Mouse (Mus musculus) hindlimb bud, embryonic 11.5 days (tissue): ENCODE data around the gene Bdh2.

Experiments
- DNase-seq: peaks from one replicate; pipeline ENCODE4 v3.0.0-alpha.2; 2012; ENCODE audit warnings: low read depth, low spot score; ENCODE audit errors: extremely low spot score

The Bdh2 gene

DNA sequence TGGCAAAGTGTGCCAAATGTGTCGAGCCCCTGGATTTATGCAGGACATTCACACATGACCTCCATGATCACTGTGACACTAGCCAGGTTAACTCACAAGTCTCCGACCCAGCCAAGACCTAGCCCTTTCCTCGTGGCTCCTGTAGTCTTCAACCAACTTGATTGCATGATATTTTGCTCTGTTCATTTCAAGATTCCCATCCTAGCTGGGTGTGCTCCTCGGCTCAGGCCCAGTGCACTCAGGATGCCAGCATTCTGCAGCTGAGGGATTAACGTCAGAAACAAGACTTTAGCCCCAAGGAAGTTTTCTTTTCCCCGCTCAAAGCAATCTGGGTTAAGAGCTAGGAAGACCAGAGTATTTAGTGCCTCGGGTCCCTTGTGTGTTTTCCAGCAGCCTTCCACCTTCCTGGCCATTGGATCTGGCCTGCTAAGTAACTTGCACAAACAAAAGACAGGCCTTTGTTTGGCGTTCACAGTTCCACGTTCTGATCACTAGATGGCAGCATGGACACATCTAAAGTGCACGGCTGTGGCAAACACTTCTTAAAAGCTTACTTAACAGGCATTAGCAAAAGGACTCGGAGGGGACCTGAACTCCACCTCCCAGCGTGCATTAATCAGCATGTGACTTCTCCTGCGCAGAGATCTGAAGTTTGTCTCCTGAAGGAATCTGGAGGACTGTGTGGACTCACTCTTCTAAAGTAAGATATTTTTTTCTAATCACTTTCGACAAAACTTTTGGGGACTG lies at the start of gene Bdh2:
Bdh2 (plus strand) TSS at position 553 of the 747 bp plus-strand sequence.
- DNase-seq, result peak; percentile 97

DNA sequence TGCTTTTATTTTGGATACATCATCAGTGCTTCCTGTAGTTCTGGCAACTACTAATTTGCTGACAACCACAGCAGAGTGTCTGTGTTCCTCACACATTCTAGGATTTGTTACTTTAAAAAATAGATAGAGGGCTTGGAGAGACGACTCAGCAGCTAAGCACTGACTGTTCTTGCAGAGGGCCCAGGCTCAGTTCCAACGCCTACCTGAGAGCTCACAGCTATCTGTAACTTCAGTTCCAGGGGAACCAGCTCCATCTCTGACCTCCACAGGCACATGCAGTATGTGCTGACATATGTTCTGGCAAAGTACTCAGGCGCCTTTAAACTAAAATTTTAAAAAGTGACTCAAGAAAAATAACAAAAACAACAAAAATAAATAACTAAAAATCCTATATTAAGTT lies 49.0 kb upstream of the Bdh2 start:
- DNase-seq, result no peak

DNA sequence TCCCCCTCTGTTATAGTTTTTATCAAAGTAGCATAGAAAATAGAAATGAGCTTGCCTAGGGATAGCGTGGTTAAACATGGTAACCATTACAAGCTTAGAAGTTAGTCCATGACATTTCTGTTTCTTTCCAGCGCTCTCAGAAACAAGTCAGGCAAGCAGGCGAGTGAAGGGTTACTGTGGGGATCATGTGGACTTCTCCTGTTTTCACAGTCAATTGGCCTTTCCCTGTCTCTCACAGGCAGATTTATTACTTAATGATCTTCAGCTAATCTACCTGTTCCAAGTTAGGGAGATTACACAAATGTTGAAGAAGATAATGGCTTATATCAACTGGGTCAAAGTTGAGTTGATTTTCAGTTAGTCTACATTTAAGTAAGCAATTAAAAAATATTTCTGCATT lies 48.6 kb upstream of the Bdh2 start:
- no peak for DNase-seq

DNA sequence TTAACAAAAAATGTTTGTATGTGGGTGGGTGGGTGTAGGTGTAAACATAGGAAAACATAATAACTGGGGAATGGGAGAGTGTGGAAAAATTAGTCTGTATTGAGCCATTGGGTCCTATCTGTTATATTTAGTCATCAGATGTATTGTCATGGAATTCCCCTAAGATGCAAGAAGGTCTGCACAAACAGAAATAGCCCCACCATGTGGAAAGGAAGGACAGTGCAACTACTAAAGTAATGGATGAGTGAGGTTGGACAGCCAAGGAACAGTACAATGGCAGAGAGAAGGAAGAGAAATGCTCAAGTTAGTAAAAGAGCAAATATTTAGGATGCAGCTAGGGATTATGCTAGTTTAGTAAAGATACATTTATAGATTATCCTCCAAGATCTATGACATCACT lies 35.3 kb upstream of the Bdh2 start:
- peak; percentile 1 for DNase-seq

DNA sequence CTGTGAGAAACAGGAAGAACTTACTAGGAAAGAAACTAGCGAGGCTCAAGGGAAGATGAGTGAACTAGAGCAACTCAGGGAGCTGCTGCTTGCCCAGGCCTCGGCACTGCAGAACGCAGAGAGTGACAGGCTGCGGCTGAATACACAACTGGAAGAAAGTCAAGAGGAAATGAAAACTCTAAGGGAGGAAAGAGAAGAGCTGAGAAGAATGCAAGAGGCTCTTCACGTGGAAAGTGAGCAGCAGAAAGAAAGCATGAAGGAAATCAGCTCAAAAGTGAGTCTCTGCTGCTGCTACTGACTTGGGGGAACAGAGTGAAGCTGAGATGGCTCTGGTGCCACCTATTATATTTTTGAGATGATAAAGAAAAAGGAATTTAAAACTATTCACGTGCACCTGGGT lies 34.2 kb upstream of the Bdh2 start:
- DNase-seq, result no peak

DNA sequence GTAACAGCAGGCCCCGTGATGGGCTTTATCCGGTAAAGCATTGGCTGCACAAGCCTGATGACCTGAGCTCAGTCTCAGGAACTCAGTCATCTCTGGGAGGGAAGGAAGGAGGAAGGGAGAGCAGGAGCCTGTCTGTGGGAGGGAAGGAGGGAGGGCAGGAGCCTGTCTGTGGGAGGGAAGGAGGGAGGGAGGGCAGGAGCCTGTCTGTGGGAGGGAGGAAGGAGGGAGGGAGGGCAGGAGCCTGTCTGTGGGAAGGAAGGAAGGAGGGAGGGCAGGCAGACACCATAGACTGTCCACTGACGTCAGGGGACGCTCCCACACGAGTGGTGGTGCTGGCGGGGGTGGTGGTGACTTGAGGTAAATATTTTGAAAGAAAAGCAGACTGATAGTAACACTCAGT lies 31.9 kb upstream of the Bdh2 start:
- DNase-seq, result no peak

DNA sequence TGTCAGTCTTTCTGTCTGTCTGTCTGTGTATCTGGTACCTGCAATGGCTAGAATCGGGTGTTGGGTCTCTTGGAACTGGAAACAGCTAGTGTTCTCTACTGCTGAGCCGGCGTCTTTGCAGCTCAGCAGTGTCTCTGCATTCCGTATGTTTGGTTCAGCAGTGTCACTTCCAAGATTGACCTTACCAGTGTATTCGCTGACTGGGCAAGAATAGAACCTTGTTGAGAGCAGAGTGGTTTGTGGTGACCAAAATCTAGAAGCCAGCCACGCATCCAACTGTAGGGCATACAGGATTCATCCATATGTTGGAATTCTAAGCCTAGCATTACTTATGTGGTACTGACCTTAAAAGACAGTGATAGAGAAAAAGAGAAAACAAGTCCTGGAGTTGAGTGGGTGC lies 29.2 kb upstream of the Bdh2 start:
- no peak for DNase-seq

DNA sequence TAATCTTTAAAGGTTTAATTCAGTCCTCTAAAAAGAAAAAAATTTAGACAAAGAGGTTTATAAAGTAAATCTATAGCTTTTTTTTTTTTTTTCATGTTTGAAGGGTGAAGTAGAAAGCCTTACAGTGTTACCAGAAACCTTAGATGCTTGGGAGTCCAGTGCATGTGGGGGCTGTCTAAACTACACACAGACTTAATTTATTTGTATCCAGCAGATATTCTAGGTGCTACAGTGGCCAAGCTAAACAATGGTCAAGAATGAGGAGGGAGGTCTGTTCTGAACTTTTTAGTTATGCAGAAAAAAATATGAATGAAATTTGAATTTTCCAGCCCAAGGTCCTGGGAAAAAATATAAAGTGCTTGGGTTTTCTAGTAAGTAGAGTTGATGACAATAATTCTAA lies 26.2 kb upstream of the Bdh2 start:
- DNase-seq, result no peak

DNA sequence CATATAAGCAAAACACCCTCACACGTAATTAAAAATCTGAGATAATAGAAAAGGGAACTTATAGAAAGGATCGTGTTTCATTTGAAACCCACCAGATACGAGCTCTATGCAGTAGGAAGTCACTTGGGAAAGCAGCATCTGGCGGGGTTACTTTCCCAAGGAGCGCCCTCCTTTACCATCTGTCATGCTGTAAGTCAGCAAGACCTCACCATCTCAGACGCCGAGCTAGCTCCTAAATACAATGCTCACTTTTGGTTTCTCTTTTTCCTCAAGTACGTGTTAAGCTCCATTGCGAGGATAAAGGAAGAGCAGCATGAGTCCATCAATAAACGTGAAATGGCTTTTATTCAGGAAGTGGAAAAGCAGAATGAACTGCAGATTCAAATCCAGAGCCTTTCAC lies 22.1 kb upstream of the Bdh2 start:
- no peak for DNase-seq

DNA sequence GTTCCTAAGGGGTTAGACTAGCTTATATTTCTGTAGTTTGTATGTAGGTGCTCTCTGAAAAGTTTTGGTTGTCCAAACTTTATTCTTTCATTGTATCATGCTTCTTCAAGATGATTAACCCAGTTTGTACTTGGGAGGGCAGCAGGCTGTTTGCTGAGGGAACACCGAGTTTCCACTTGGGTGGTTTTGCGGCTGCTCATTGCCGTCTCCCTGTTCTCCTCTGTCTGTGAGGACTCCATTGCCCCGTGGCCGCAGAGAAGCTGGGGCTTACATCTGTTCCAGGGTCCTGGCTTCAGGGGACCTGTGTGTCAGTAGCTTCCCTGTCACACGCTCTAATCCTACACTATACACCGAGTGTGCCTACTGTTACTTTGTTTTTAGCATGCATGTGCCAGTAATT lies 20.8 kb upstream of the Bdh2 start:
- DNase-seq, result no peak

DNA sequence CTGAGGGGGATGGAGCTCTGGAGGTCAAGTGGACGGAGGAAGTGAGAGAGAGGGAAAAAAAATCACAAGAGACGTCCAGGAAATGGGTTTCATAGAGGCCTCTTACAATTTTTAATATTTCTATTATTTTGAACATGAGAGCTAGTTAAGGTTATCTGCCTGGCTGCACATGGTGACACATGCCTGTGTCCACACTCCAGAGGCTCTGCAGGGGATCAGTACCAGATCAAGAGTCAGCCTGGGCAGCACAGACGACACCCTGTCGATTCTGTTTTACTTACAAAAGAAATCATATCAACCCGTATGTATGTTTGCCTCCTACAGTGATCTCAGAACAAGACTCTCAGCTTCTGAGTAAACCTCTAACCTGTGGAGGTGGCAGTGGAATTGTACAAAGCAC lies 12.4 kb upstream of the Bdh2 start:
- no peak for DNase-seq

DNA sequence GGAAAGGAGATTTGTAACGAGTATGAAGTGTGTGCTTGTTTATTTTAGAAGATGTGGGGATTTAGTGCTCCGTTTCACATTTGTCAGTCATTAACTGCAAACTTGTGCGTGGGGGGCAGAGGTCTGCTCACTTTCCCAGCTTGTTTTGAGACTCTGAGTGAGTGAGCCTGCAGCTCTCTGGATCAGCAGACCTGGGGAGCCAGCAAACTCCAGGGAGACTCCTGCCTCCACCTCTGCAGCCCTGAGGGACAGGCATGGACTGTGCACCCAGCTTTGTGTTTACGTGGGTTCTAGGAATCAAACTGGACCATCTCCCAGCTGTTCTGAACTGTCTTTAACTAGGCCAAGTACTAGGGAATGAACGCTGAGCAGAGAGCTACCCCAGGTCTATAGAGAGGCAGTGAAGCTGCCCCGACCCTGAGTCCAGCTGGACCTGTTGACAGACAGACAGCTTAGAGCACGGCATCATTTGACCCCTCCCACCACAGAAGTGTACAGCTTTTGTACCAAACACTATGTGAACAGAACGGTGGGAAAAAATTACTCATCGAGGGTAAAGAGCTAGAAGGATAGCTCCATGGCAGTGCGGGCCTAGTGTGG lies 11.5 kb upstream of the Bdh2 start:
- DNase-seq, result no peak

DNA sequence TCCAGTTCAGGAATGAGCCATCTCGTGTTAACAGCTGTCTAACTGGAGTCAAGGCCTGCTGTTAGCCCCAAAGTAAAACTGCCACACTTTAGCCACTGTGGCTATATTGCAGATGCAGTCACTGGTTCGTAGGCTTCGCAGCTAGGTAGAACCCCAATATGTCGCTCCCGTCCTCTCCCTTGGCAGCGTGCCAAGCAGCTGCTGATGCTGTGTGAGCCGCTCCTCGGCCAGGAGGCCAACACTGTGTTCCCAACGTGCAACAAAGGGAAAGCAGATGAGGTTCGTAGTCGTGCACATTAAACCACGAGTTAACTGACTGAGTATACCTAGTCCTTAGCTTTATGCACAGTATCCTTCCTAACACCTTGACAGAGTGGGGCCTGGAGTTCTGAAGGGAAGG lies 8.4 kb upstream of the Bdh2 start:
- no peak for DNase-seq

DNA sequence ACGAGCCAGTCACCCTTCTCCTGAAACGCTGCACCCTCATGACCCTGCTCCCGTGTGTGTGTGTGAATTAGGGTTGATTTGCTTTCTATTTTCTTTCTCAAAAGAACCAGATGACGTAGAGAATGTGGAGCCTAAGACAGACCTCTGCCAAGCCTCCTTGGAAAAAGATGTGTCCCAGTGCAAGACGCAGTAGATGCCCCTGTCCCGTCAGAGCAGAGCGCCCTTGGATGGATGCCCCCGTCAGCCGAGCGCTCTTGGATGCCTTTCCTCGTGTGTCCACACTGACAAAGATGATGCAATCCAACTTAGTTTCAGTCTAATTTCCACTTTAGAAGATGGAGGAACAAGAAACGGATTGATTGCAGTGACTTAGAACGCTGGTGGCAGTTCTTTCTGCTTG lies 8.0 kb upstream of the Bdh2 start:
- no peak for DNase-seq

DNA sequence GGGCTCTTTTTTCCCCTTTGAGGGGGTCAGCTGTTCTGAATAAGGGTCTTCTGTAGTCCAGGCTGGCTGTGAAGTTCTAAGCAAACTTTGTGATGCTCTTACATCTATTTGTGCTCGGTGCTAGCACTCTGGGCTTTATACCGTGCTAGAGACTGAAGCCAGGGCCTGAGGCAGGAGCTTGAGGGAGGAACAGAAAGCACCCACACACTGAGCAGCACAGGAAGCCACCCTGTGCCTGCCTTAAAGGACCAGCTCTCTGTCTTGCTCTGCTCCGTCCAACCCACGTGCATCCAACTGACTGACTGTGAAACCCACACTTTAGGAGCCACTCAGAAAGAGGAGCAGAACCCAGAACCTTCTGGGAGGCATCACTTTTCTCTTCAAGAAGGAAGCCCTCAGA lies 861 bp upstream of the Bdh2 start:
- no peak for DNase-seq

DNA sequence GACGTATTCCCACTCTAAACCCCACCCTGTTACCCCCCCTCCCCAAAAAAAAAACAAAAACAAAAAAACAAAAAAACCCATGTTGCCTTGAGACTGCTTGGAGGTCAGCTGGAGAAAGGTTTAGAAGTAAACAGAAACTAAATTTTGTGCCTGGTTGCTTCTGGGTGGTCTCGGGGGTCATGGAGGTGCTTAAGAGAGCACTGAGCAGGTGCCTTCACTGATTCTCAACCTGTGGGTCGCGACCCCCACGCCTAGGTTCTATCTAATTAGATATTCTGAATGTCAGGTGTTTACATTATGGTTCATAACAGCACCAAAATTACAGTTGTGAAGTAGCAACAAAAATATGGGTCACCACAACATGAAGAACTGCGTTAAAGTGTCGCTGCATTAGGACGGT lies 680 bp downstream of the Bdh2 start:
- DNase-seq, result no peak

DNA sequence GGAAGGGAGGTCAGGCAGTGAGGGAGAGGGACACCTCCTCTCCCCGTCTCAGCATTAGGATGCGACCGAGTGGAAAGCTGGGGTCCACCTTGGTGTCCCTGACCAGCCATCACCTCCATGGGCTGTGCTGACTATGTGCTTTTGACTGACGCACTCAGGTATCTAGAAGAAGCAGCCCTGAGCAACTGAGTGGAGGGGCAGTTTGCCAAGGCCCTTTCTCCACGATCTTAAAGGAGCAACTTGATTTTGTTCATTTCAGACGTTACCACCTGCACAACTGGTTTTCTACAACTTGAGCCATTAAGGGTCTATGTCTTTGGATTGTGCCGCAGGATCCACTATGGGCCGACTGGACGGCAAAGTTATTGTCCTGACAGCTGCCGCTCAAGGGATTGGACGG lies 4.2 kb downstream of the Bdh2 start:
- no peak for DNase-seq

DNA sequence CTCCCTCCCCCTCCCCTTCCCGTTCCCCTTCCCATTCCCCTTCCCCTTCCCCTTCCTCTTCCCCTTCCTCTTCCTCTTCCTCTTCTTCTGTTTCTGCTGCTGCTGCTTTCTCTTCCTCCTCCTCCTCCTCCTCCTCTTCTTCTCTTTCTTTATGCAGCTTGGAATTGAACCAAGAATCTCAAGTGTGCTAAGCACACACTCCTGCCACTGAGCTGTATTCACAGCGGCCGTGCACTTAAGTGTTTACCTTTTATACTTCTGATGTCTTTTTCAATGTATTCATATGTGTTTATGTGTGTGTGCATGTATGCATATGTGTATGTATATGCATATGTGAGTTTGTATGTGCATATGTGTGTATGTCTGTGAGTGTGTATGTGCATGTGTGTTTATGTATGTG lies 4.8 kb downstream of the Bdh2 start:
- no peak for DNase-seq

DNA sequence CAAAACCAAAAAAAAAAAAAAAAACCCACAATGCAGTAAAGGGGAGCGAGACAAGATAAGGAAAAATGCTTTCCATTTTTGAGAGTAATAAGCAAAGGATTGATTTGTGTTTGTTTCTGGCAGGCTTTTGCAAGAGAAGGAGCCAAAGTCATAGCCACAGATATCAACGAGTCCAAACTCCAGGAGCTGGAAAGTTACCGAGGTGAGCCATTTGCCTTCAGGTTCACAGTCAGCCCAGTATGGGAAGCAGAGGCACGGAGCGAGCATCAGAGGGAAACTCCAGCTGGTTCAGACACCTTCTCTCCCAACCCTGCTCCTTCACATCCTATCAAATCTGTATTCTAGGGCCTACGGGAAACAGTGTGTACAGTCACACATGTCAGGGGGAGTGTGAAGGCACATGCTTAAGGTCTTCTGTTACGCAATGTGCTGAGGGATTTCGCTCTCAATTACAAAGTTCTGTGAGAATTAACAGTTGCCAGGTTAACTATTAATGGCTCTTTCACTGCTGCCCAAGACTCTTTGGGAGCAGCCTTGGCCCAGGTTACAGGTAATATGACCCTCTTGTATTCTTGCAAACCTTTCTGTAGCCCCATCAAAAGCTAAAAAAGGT lies 7.2 kb downstream of the Bdh2 start:
- DNase-seq, result no peak

DNA sequence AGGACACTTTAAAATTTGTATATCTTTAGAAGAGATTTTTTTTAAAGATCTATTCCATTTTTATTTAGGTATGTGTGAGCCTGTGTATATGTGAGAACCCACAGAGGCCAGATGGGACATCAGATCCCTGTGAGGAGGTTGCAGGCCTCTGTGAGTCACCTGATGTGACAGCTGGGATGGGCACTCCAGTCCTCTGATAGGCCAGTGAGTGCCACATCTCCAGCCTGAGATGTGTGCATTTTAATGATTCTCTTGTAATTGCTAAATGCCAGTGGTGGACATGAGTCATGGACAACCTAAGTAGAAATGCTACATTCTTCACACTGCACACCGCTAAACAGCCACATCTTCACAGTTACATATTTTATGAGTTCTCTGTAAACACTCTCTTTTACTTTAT lies 8.1 kb downstream of the Bdh2 start:
- no peak for DNase-seq

DNA sequence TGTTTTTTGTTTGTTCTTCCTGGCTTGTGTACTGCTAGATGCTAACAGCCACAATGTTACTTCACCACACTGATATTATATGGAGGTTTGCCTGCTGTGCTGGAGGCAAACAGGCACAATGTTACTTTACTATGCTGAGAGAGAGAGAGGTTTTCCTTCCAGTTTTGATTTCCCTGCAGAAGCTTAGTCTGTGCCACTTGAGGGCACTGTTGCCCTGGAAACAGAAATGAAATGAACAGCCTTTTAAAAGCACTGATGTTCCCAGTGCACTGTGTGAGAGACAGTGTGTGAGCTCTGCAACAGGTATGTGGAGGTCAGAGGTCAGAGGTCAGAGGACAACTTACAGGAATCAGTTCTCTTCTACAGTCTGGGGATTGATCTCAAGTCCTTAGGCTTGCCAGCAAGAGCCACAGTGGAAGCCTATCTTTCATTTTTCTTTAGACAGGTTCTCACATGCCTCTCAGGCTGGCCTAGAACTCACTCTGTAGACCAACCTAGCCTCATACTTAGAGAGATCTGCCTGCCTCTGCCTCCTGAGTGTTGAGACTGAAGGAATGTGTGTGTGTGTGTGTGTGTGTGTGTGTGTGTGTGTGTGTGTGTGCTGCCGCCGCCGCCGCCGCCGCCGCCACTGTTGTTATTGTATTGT lies 9.4 kb downstream of the Bdh2 start:
- DNase-seq, result peak; percentile 35

DNA sequence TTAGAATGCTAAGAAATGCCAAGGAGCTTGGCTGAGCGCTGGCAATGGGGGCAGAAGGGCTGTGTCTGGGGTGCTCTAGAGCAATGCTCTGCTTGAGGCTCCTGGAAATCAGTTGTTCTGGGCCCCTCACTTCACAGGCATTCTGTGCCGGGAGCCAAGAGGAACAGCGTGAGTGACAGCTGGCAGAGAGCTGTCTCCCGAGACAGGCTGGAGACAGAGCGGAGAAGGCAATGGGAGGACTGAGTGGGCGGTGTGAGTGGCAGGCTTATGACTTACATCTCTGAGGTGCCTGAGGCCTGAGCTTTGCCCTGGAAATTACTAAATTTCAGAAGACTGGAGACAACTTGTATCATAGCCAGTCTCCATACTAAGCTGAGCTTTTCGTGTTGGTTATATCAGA lies 12.7 kb downstream of the Bdh2 start:
- no peak for DNase-seq
